Mouse (Mus musculus) testis, adult 2 months (tissue): Measurements from ENCODE around the gene Pik3c2g.

Experiments used
- CTCF ChIP-seq: fragments of 200-500 bp; IDR thresholded peaks from 2 replicates; pipeline ENCODE4 v1.5.1; 2012; ENCODE audit warnings: low read depth, mild to moderate bottlenecking, inconsistent platforms, low read length, moderate library complexity; ENCODE audit not compliant: control insufficient read depth, insufficient read depth, insufficient replicate concordance
- POLR2A ChIP-seq: fragments of 200-500 bp; IDR thresholded peaks from 2 replicates; pipeline ENCODE4 v1.6.1; 2012; ENCODE audit warnings: low read depth, mild to moderate bottlenecking, inconsistent platforms, low read length, moderate library complexity; ENCODE audit not compliant: control insufficient read depth

- TF ChIP-seq POLR2A (no peak), CTCF (no peak; the same call in 1 of the 2 replicates)
Observed at GRCm38 (mm10) chr6:139577026-139577861, 9.8 kb upstream of the Pik3c2g start.
